Mouse (Mus musculus) ES-E14 (cell line): ENCODE measurements around the gene Bmper.

Experiments used
- CHD2 ChIP-seq: IDR thresholded peaks from 2 replicates; pipeline ENCODE4 v1.6.1; 2014; ENCODE audit warnings: mild to moderate bottlenecking, low read depth, low read length, inconsistent platforms
- HCFC1 ChIP-seq: IDR thresholded peaks from 2 replicates; pipeline ENCODE4 v1.6.1; 2012; ENCODE audit warnings: low read length, inconsistent platforms, borderline replicate concordance; ENCODE audit not compliant: insufficient read depth
- MAFK ChIP-seq: IDR thresholded peaks from 2 replicates; pipeline ENCODE4 v1.6.1; 2014; ENCODE audit warnings: mild to moderate bottlenecking, low read depth, low read length, inconsistent platforms; ENCODE audit not compliant: insufficient read depth
- ZC3H11A ChIP-seq: IDR thresholded peaks from 2 replicates; pipeline ENCODE4 v1.6.1; 2012; ENCODE audit warnings: low read depth, mild to moderate bottlenecking, inconsistent platforms, low read length, borderline replicate concordance
- ZNF384 ChIP-seq: IDR thresholded peaks from 2 replicates; pipeline ENCODE4 v1.6.1; 2012; ENCODE audit warnings: low read depth, low read length, inconsistent platforms

GRCm38 (mm10) chr9:23486725-23487378, 264.0 kb downstream of the Bmper start:
- TF ChIP-seq MAFK (no peak), CHD2 (no peak), HCFC1 (no peak), ZC3H11A (no peak), ZNF384 (no peak)
